Mouse (Mus musculus) stomach, postnatal 0 days (tissue): ENCODE results near the gene Bex1.

ENCODE experiments used
- CTCF ChIP-seq: IDR thresholded peaks from 2 replicates; pipeline ENCODE4 v1.5.1; 2016; ENCODE audit warnings: antibody characterized with exemption, low read depth, mild to moderate bottlenecking, moderate library complexity
- EP300 ChIP-seq: optimal IDR thresholded peaks from 2 replicates; pipeline ENCODE3; 2016; ENCODE audit warnings: antibody characterized with exemption

- TF ChIP-seq EP300 (no peak), CTCF (no peak)
These were observed 42.5 kb downstream of the Bex1 start for GRCm38 (mm10) chrX:136172786-136173185.
